Mouse (Mus musculus): ENCODE measurements around the gene Tgfbi. TPM values are rescaled to one million over a fixed set of nuclear protein-coding genes. Genes with fewer than 3 reads are reported as not detected.

The Tgfbi gene
- polyA plus RNA-seq, 1 experiment from 2014 or later, result 20.2 TPM

DNA sequence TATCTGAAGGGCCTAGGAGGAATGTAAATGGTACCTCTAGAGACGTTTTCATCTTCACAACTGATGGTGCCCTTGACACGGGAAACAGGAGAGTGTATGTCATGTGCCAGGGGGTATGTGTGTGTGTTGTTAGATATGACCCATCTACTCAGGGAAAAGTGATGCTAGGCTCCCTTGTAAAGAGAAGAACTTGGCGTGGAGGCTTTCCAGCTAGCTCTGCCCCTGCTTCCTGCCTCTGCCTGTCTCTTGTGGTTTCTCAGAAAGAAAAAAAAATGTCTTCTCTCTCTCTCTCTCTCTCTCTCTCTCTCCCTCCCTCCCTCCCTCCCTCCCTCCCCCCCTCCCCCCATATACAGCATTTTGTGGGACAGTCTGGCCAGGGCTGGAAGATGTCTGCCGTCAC lies 72.6 kb downstream of the Tgfbi start:
- DNase-seq (ENCODE audit: low spot score, missing footprints) (no peak), ATAC-seq (ENCODE audit: low FRiP score) (no peak)
- Histone ChIP-seq H3K4me3 (ENCODE audit: low read depth, low read length) (no peak overlapping the region), H3K4me1 (ENCODE audit: control insufficient read depth, insufficient read depth, low read length) (no peaks in the 10 kb centered on the region), H3K36me3 (ENCODE audit: control insufficient read depth, insufficient read depth, low read length) (no peaks in the 10 kb centered on the region), H3K9ac (ENCODE audit: low read length) (no peak overlapping the region), H3K27me3 (ENCODE audit: control insufficient read depth, insufficient read depth, low read length) (no peaks in the 10 kb centered on the region), H3K9me3 (ENCODE audit: control insufficient read depth, low read length) (no peaks in the 10 kb centered on the region), H3K27ac (ENCODE audit: low read depth, low read length) (no peak overlapping the region), H3K4me2 (no peak overlapping the region)
- 86% methylated on average over 4 of the region's 4 CpGs for WGBS

- Histone ChIP-seq H3K36me3 (ENCODE audit: control insufficient read depth, insufficient read depth, low read length) (no peaks in the 10 kb centered on the region), H3K4me1 (ENCODE audit: control insufficient read depth, insufficient read depth, low read length) (no peaks in the 10 kb centered on the region), H3K4me3 (ENCODE audit: low read depth, low read length) (no peak overlapping the region), H3K9me3 (ENCODE audit: control insufficient read depth, low read length) (no peaks in the 10 kb centered on the region), H3K4me2 (no peak overlapping the region), H3K9ac (ENCODE audit: low read length) (no peak overlapping the region), H3K27me3 (ENCODE audit: control insufficient read depth, insufficient read depth, low read length) (no peaks in the 10 kb centered on the region), H3K27ac (ENCODE audit: low read depth, low read length) (no peak overlapping the region)
- DNase-seq (ENCODE audit: low spot score, missing footprints) (no peak), ATAC-seq (ENCODE audit: low FRiP score) (no peak)
- WGBS, result 91% methylated on average over 17 of the region's 17 CpGs
Measured at GRCm38 (mm10) chr13:56682326-56682725, 73.0 kb downstream of the Tgfbi start.

DNA sequence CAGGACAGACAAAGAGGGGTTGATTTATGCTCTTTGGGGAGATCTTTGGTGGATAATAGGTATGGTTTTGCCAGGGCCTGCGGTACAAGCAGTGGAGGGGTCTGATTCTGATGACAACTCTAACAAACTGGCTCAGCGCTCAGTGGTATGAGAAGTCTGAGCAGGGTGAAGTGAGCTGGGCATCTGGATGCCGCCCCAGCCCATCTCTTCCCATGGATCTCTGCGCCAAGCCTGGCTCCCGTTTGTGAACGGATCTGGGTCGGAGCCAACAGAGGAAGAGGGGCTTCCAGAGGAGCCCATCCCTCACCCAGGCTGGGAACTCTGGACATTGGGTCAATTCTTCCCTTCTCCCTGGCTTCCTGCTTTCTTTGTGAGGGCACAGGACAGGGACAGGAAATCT lies 74.0 kb downstream of the Tgfbi start:
- no peaks in the 10 kb centered on the region for H3K4me1 ChIP-seq (ENCODE audit: control insufficient read depth, insufficient read depth, low read length)
- no peaks in the 10 kb centered on the region for H3K27me3 ChIP-seq (ENCODE audit: control insufficient read depth, insufficient read depth, low read length)
- H3K4me3 ChIP-seq (ENCODE audit: low read depth, low read length), result no peak overlapping the region
- H3K9ac ChIP-seq (ENCODE audit: low read length), result no peak overlapping the region
- H3K9me3 ChIP-seq (ENCODE audit: control insufficient read depth, low read length), result no peaks in the 10 kb centered on the region
- WGBS, result 94% methylated on average over 7 of the region's 7 CpGs
- no peak overlapping the region for H3K27ac ChIP-seq (ENCODE audit: low read depth, low read length)
- ATAC-seq (ENCODE audit: low FRiP score) (no peak), DNase-seq (ENCODE audit: low spot score, missing footprints) (no peak)
- no peaks in the 10 kb centered on the region for H3K36me3 ChIP-seq (ENCODE audit: control insufficient read depth, insufficient read depth, low read length)
- H3K4me2 ChIP-seq, result no peak overlapping the region

Other genes with a start within 250 kb of the Tgfbi start
- gene Gm3045, start 182.9 kb upstream of the Tgfbi start, polyA plus RNA-seq (2014; fragmentation: Nextera tagmentation; extraction: Ambion mirVana), result not detected in 2 replicates
- not detected in 2 replicates for gene Slc25a48, start 171.2 kb upstream of the Tgfbi start, polyA plus RNA-seq (2014; fragmentation: Nextera tagmentation; extraction: Ambion mirVana)
- not detected in 2 replicates for gene Il9, start 127.3 kb upstream of the Tgfbi start, polyA plus RNA-seq (2014; fragmentation: Nextera tagmentation; extraction: Ambion mirVana)
- gene Fbxl21, start 87.1 kb upstream of the Tgfbi start, polyA plus RNA-seq (2014; fragmentation: Nextera tagmentation; extraction: Ambion mirVana), result 1.9 and 3.0 TPM in 2 replicates
- gene Lect2, start 61.0 kb upstream of the Tgfbi start, polyA plus RNA-seq (2014; fragmentation: Nextera tagmentation; extraction: Ambion mirVana), result not detected in 2 replicates
- gene Smad5, start 93.5 kb downstream of the Tgfbi start, polyA plus RNA-seq (2014; fragmentation: Nextera tagmentation; extraction: Ambion mirVana), result 43.4 and 45.4 TPM in 2 replicates
- gene Gm45623, start 144.3 kb downstream of the Tgfbi start, polyA plus RNA-seq (2014; fragmentation: Nextera tagmentation; extraction: Ambion mirVana), result not detected in 2 replicates